Mouse (Mus musculus) monocyte, adult 2 months (primary cell): Measurements from ENCODE around the gene Esp6.
"Not testable (repeated sequence)": the region's sequence is repeated elsewhere in the genome, so short reads cannot be mapped to it uniquely, and the experiment has no call there.

Experiments
- DNase-seq, 2 experiments: peaks; one replicate each; pipeline ENCODE4 v3.0.0; 2022; ENCODE audit warnings: low spot score in 2 of 2, low read depth in 1 of 2

Gene Esp6

GRCm38 (mm10) chr17:40561207-40561606, at the start of gene Esp6:
Esp6 (plus strand) TSS chr17:40561507.
- DNase-seq = no peak

- DNase-seq = no peak
Measured at GRCm38 (mm10) chr17:40519818-40520217, 41.5 kb upstream of the Esp6 start, which contains the start of gene Esp8. Esp8 (plus strand) TSS chr17:40520022.

- no peak for DNase-seq
Measured at GRCm38 (mm10) chr17:40529813-40530212, 31.5 kb upstream of the Esp6 start.

GRCm38 (mm10) chr17:40531147-40531546, 30.2 kb upstream of the Esp6 start:
- DNase-seq = no peak

- DNase-seq = not testable (repeated sequence)
Measured at GRCm38 (mm10) chr17:40547005-40547404, 14.3 kb upstream of the Esp6 start.

GRCm38 (mm10) chr17:40553470-40553869, 7.8 kb upstream of the Esp6 start:
- DNase-seq = no peak

GRCm38 (mm10) chr17:40583906-40584305, 22.6 kb downstream of the Esp6 start:
- not testable (repeated sequence) for DNase-seq

GRCm38 (mm10) chr17:40591297-40591696, 30.0 kb downstream of the Esp6 start:
- DNase-seq = no peak

- DNase-seq = no peak
Measured at GRCm38 (mm10) chr17:40598294-40598693, 37.0 kb downstream of the Esp6 start, which contains the start of gene Esp4. Esp4 (plus strand) TSS chr17:40598594.
